Mouse (Mus musculus) midbrain, embryonic 11.5 days (tissue): ENCODE measurements around the gene Olfr135. TPM values are rescaled to one million over a fixed set of nuclear protein-coding genes. Genes with fewer than 3 reads are reported as not detected.

Experiments
- ATAC-seq: fragments of 200-750 bp; cut with Nextera tagmentation; 2 replicates; pipeline ENCODE4 v1.8.0; 2017; ENCODE audit warnings: moderate TSS enrichment, moderate library complexity; ENCODE audit not compliant: low FRiP score
- DNase-seq: peaks from one replicate; pipeline ENCODE4 v3.0.0; 2015; ENCODE audit warnings: low spot score; ENCODE audit errors: missing footprints
- H3K27ac ChIP-seq: fragments of 300-500 bp; sonication (generic); 2 replicates; pipeline ENCODE4 v1.5.1; 2014; ENCODE audit warnings: low read depth, low read length
- H3K27me3 ChIP-seq: fragments of 300-500 bp; sonication (generic); 2 replicates; pipeline ENCODE4 v1.6.1; 2014; ENCODE audit warnings: mild to moderate bottlenecking, low read length, moderate library complexity, mixed read lengths; ENCODE audit not compliant: control insufficient read depth, insufficient read depth
- H3K36me3 ChIP-seq: fragments of 300-500 bp; sonication (generic); 2 replicates; pipeline ENCODE4 v1.6.1; 2014; ENCODE audit warnings: mild to moderate bottlenecking, low read length, moderate library complexity, mixed read lengths; ENCODE audit not compliant: control insufficient read depth, insufficient read depth
- H3K4me1 ChIP-seq: fragments of 300-500 bp; sonication (generic); 2 replicates; pipeline ENCODE4 v1.6.1; 2014; ENCODE audit warnings: low read length; ENCODE audit not compliant: control insufficient read depth, insufficient read depth
- H3K4me2 ChIP-seq: fragments of 300-500 bp; sonication (generic); 2 replicates; pipeline ENCODE4 v1.6.1; 2014; ENCODE audit warnings: mild to moderate bottlenecking, moderate library complexity
- H3K4me3 ChIP-seq: fragments of 300-500 bp; sonication (generic); 2 replicates; pipeline ENCODE4 v1.5.1; 2014; ENCODE audit warnings: low read depth, low read length
- H3K9ac ChIP-seq: fragments of 300-500 bp; sonication (generic); 2 replicates; pipeline ENCODE4 v1.6.1; 2014; ENCODE audit warnings: low read length
- H3K9me3 ChIP-seq: fragments of 300-500 bp; sonication (generic); 2 replicates; pipeline ENCODE4 v1.6.1; 2016; ENCODE audit warnings: low read length; ENCODE audit not compliant: control insufficient read depth
- WGBS: fragments of 180-500 bp; shearing (Covaris S2); extraction: QIAGEN DNeasy Blood & Tissue Kit; methylation state at CpG from one replicate; pipeline ENCODE4 v1.1.7; 2014; 5-methylcytosine and 5-hydroxymethylcytosine counted together
- polyA plus RNA-seq: library from polyadenylated mRNA; unstranded; fragments of >200 nt; fragmentation: Nextera tagmentation; extraction: Ambion mirVana; gene quantifications from 2 replicates; pipeline ENCODE4 v1.2.1, GENCODE M21; 2014

Olfr135 gene
- polyA plus RNA-seq = not detected in 2 replicates

- no peak for ATAC-seq
- DNase-seq = no peak
- Histone ChIP-seq H3K9ac (no peak within 1 kb of the TSS), H3K4me3 (no peak within 1 kb of the TSS), H3K27me3 (no peaks in the 10 kb centered on the region), H3K4me1 (no peaks in the 10 kb centered on the region), H3K4me2 (no peak within 1 kb of the TSS), H3K9me3 (no peaks in the 10 kb centered on the region), H3K36me3 (no peaks in the 10 kb centered on the region), H3K27ac (no peak within 1 kb of the TSS)
- 93% methylated on average over 1 of the region's 1 CpGs for WGBS
These were observed at the start of gene Olfr135 for GRCm38 (mm10) chr17:38204035-38204434. Gene Olfr135, plus strand, starts transcription at chr17:38204335.

DNA sequence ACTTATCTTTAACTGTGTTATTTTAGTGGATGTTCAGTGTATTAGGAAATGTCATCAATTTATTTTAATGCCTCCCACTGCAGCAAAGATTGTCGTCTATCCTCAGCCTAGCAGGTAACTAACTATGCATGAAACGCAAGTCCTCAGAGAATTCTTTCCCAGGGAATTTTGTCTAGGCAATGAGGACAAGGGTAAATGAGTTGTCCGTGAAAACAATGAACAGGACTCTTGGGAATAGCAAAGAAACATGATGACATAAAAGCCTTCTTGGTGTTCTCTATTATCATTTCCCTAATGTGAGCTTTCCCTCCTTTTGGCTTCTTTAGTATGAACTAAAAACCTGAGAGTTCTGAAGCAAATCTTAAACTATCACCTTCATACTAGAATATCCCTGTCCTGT, 33.0 kb upstream of the Olfr135 start, which contains the start of gene Olfr134:
Olfr134 (plus strand) TSS at position 301 of the 400 bp plus-strand sequence.
- H3K27me3 ChIP-seq = no peaks in the 10 kb centered on the region
- no peak within 1 kb of the TSS for H3K9ac ChIP-seq
- no peak within 1 kb of the TSS for H3K4me2 ChIP-seq
- no peaks in the 10 kb centered on the region for H3K4me1 ChIP-seq
- H3K36me3 ChIP-seq = no peaks in the 10 kb centered on the region
- no peak within 1 kb of the TSS for H3K27ac ChIP-seq
- no peaks in the 10 kb centered on the region for H3K9me3 ChIP-seq
- 79% methylated on average over 3 of the region's 3 CpGs for WGBS
- DNase-seq (no peak), ATAC-seq (no peak)
- no peak within 1 kb of the TSS for H3K4me3 ChIP-seq

Other genes starting within 250 kb of the Olfr135 start
- gene Olfr129, start 144.3 kb upstream of the Olfr135 start, polyA plus RNA-seq = 0.03 TPM in 1 of 2 replicates, not detected in the other
- not detected in 2 replicates for gene Olfr130, start 140.4 kb upstream of the Olfr135 start, polyA plus RNA-seq
- not detected in 2 replicates for gene Olfr131, start 115.6 kb upstream of the Olfr135 start, polyA plus RNA-seq
- gene Olfr132, start 69.8 kb upstream of the Olfr135 start, polyA plus RNA-seq = not detected in 2 replicates
- gene Olfr133, start 59.1 kb upstream of the Olfr135 start, polyA plus RNA-seq = not detected in 2 replicates
- gene Olfr134, start 32.9 kb upstream of the Olfr135 start, polyA plus RNA-seq = not detected in 2 replicates
- gene Olfr138, start 56.7 kb downstream of the Olfr135 start, polyA plus RNA-seq = not detected in 2 replicates
- not detected in 2 replicates for gene Olfr137, start 103.2 kb downstream of the Olfr135 start, polyA plus RNA-seq
- not detected in 2 replicates for gene Olfr136, start 125.5 kb downstream of the Olfr135 start, polyA plus RNA-seq
- not detected in 2 replicates for gene Esp36, start 215.8 kb downstream of the Olfr135 start, polyA plus RNA-seq